Comparison of ENCODE assay signal across 9 mouse cellular contexts in the genomic region with DNA sequence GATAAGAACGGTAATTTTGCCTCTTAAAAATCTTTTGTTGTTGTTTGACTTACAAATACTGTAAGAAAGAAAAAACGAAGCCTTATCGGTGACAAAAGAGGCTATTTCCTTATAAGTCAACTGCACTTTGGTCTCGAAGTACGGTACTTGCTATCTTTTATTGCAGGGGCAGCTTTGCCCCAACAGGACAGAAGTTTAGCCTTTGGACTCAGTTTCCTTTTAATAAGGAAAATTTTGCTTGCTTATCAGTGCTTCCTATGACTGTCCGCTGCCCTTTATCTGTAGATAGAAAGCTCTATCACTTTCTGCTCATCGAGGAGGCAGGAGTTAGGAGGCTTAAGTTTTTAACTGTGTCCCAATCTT. TPM values are rescaled to one million over a fixed set of nuclear protein-coding genes. Genes with fewer than 3 reads are reported as not detected.
A peak's percentile ranks its signal among the peaks of the same experiment; 100 is the strongest.
DNase-seq lines count a peak whose midpoint lies in the region; ATAC-seq and TF ChIP-seq lines count a peak whose summit lies in the region.
"Had no signal": no experiment of that assay in that cellular context is flagged by ENCODE, and none has a peak within 500 bp of the region (broad histone marks: within the 10 kb centered on the region; RNA-seq: fewer than 3 reads in every experiment).

No protein-coding gene starts in this region.

- peaks cover 37% of the 10 kb centered on the region for H3K79me2 ChIP-seq in myocyte (ENCODE audit: control insufficient read depth, insufficient read depth)

- no peak overlapping the region for H3K9ac ChIP-seq in kidney, postnatal 0 days (ENCODE audit: low read depth, low read length)
- H3K9ac ChIP-seq in embryonic facial prominence, embryonic 13.5 days = 0 out of 2 replicates have a peak overlapping the region, but pooled peaks have one; percentile 11
- no peak overlapping the region for H3K9ac ChIP-seq in intestine, embryonic 15.5 days

- no peak for DNase-seq in kidney, postnatal 0 days (ENCODE audit: low spot score)
- DNase-seq in kidney, postnatal 10 days = no peak
- no peak for DNase-seq in cerebellum, adult 9-11 months
- no peak for DNase-seq in adrenal gland, postnatal 25 days
- no peak for DNase-seq in cerebellum, postnatal 4 days (ENCODE audit: low spot score in 2 of 2)

- TF ChIP-seq POLR2A in myocyte (IDR thresholded peaks at IDR 0.05; ENCODE audit: insufficient read length, low read depth) = no peak

- no peaks in the 10 kb centered on the region for H3K27me3 ChIP-seq in kidney, postnatal 0 days (ENCODE audit: insufficient read depth, low read length)
- no peaks in the 10 kb centered on the region for H3K27me3 ChIP-seq in embryonic facial prominence, embryonic 13.5 days
- H3K27me3 ChIP-seq in intestine, embryonic 15.5 days (replicated peaks) = no peaks in the 10 kb centered on the region
- no peaks in the 10 kb centered on the region for H3K27me3 ChIP-seq in myocyte (ENCODE audit: control insufficient read depth, insufficient read depth, insufficient read length)

- H3K4me3 ChIP-seq in kidney, postnatal 0 days (replicated peaks; ENCODE audit: low read depth, low read length) = peak overlapping the region; percentile 92
- peak overlapping the region; percentile 84 for H3K4me3 ChIP-seq in embryonic facial prominence, embryonic 13.5 days
- H3K4me3 ChIP-seq in intestine, embryonic 15.5 days (replicated peaks) = peak overlapping the region; percentile 85
- peak overlapping the region; percentile 85 for H3K4me3 ChIP-seq in myocyte

- 46% methylated on average over 7 of the region's 7 CpGs for WGBS in kidney, postnatal 0 days
- WGBS in embryonic facial prominence, embryonic 13.5 days = 63% methylated on average over 7 of the region's 7 CpGs
- WGBS in intestine, embryonic 15.5 days = 29% methylated on average over 7 of the region's 7 CpGs

- peaks cover 7% of the 10 kb centered on the region; the same call in 1 of the 2 replicates for H3K4me1 ChIP-seq in kidney, postnatal 0 days (replicated peaks; ENCODE audit: insufficient read depth, low read length)
- peaks cover 23% of the 10 kb centered on the region for H3K4me1 ChIP-seq in embryonic facial prominence, embryonic 13.5 days
- peaks cover 10% of the 10 kb centered on the region for H3K4me1 ChIP-seq in intestine, embryonic 15.5 days (replicated peaks)

- H3K4me2 ChIP-seq in kidney, postnatal 0 days (ENCODE audit: low read length) = peak overlapping the region; percentile 82
- H3K4me2 ChIP-seq in embryonic facial prominence, embryonic 13.5 days = peak overlapping the region; percentile 72
- H3K4me2 ChIP-seq in intestine, embryonic 15.5 days (replicated peaks) = peak overlapping the region; percentile 78
- H3K4me2 ChIP-seq in myocyte (ENCODE audit: low read depth) = peak overlapping the region; percentile 82

- H3K36me3 ChIP-seq in kidney, postnatal 0 days (ENCODE audit: insufficient read depth, low read length) = no peaks in the 10 kb centered on the region
- H3K36me3 ChIP-seq in embryonic facial prominence, embryonic 13.5 days = no peaks in the 10 kb centered on the region
- H3K36me3 ChIP-seq in intestine, embryonic 15.5 days = no peaks in the 10 kb centered on the region
- H3K36me3 ChIP-seq in myocyte (ENCODE audit: control insufficient read depth, insufficient read depth) = no peaks in the 10 kb centered on the region

- no peak for TF ChIP-seq CTCF in kidney, postnatal 0 days (IDR thresholded peaks at IDR 0.05; ENCODE audit: low read depth)

- ATAC-seq in kidney, postnatal 0 days (replicated peaks; ENCODE audit: low FRiP score, low read depth) = no peak
- no peak for ATAC-seq in embryonic facial prominence, embryonic 13.5 days (ENCODE audit: insufficient number of reproducible peaks, insufficient read depth, low FRiP score, low TSS enrichment, low read depth)
- peak; percentile 27 for ATAC-seq in intestine, embryonic 15.5 days

- H3K27ac ChIP-seq in kidney, postnatal 0 days = no peak overlapping the region
- H3K27ac ChIP-seq in embryonic facial prominence, embryonic 13.5 days = no peak overlapping the region
- H3K27ac ChIP-seq in intestine, embryonic 15.5 days = no peak overlapping the region

- H3ac ChIP-seq in myocyte (ENCODE audit: control insufficient read depth, insufficient read length) = no peak overlapping the region

- H3K9me3 ChIP-seq in kidney, postnatal 0 days (replicated peaks; ENCODE audit: low read length) = no peaks in the 10 kb centered on the region
- no peaks in the 10 kb centered on the region for H3K9me3 ChIP-seq in embryonic facial prominence, embryonic 13.5 days
- no peaks in the 10 kb centered on the region for H3K9me3 ChIP-seq in intestine, embryonic 15.5 days

TF ChIP-seq in myocyte, 11 proteins besides CTCF, POLR2A, EP300 and RAD21:
- no peak for TF ChIP-seq TCF12 (IDR thresholded peaks at IDR 0.05; ENCODE audit: insufficient read depth, poor library complexity, severe bottlenecking)
- no peak for TF ChIP-seq MYOG (IDR thresholded peaks at IDR 0.05; ENCODE audit: control insufficient read depth in 1 of 3, insufficient read depth in 1 of 3, insufficient read length in 2 of 3, low read depth in 2 of 3)
- no peak for TF ChIP-seq MYOD1 (IDR thresholded peaks at IDR 0.05; ENCODE audit: control insufficient read depth in 1 of 3, insufficient read length in 2 of 3, low read depth in 2 of 3)
- no peak for TF ChIP-seq MAX (IDR thresholded peaks at IDR 0.05; ENCODE audit: low read depth)
- TF ChIP-seq USF1 (IDR thresholded peaks at IDR 0.05; ENCODE audit: low read depth) = no peak
- no peak for TF ChIP-seq CEBPB (IDR thresholded peaks at IDR 0.05; ENCODE audit: insufficient read depth, poor library complexity, severe bottlenecking)
- no peak for TF ChIP-seq REST (IDR thresholded peaks at IDR 0.05; ENCODE audit: insufficient read depth, insufficient read length)
- TF ChIP-seq POLR2AphosphoS2 (IDR thresholded peaks at IDR 0.05; ENCODE audit: insufficient read length, low read depth) = no peak
- TF ChIP-seq E2F4 (IDR thresholded peaks at IDR 0.05; ENCODE audit: insufficient read depth) = no peak
- no peak for TF ChIP-seq TCF3 (IDR thresholded peaks at IDR 0.05; ENCODE audit: insufficient read length, low read depth)
- TF ChIP-seq SRF (IDR thresholded peaks at IDR 0.05; ENCODE audit: control insufficient read depth, insufficient read length, low read depth) = no peak
TF ChIP-seq in myocyte: peak in this region for 0.

RNA-seq across cellular contexts. Expression of a gene that starts 1.4 kb away (rescaled TPM):
- polyA plus RNA-seq in kidney, postnatal 0 days (2015; fragmentation: Nextera tagmentation; extraction: Ambion mirVana) = 104 and 119 TPM in 2 replicates
- polyA plus RNA-seq in embryonic facial prominence, embryonic 13.5 days (2015; fragmentation: Nextera tagmentation; extraction: Ambion mirVana) = 206 and 215 TPM in 2 replicates
- 299 and 320 TPM in 2 replicates for polyA plus RNA-seq in intestine, embryonic 15.5 days (2015; fragmentation: Nextera tagmentation; extraction: Ambion mirVana)
- polyA plus RNA-seq in myocyte (2012; fragmentation: generic; extraction: Trizol) = 73.9 TPM
- total RNA-seq in adrenal gland, postnatal 25 days (2021) = 63.8 and 66.3 TPM in 2 replicates

RNA-seq across cellular contexts. Expression of a gene that starts 33.9 kb away (rescaled TPM):
- polyA plus RNA-seq in kidney, postnatal 0 days (2015; fragmentation: Nextera tagmentation; extraction: Ambion mirVana) = not detected in 2 replicates
- 0.25 and 0.44 TPM in 2 replicates for polyA plus RNA-seq in embryonic facial prominence, embryonic 13.5 days (2015; fragmentation: Nextera tagmentation; extraction: Ambion mirVana)
- polyA plus RNA-seq in intestine, embryonic 15.5 days (2015; fragmentation: Nextera tagmentation; extraction: Ambion mirVana) = 0.52 and 0.84 TPM in 2 replicates
- 0.11 TPM for polyA plus RNA-seq in myocyte (2012; fragmentation: generic; extraction: Trizol)
- total RNA-seq in adrenal gland, postnatal 25 days (2021) = 0.09 and 3.4 TPM in 2 replicates
- polyA plus RNA-seq: frontal cortex, adult 2 months had no signal
